ENCODE assay signal across 19 mouse cellular contexts in the genomic region with DNA sequence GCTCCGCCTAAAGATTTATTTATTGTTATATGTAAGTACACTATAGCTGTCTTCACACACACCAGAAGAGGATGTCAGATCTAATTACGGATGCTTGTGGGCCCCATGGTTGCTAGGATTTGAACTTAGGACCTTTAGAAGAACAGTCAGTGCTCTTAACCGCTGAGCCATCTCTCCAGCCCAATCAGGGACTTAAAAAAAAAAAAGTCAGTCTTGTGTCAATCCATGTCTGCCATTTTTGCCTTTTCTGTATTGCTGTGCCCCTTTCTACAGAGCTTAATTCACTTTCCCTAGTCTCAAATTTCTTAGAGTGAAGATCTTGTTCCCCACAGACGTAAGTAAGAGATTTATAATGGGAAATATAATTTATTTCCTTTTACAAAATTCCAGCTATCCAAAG. TPM values are rescaled to one million over a fixed set of nuclear protein-coding genes. Genes with fewer than 3 reads are reported as not detected.
A peak's percentile ranks its signal among the peaks of the same experiment; 100 is the strongest.
DNase-seq lines count a peak whose midpoint lies in the region; TF ChIP-seq lines count a peak whose summit lies in the region.
"Had no signal": no experiment of that assay in that cellular context is flagged by ENCODE, and none has a peak within 500 bp of the region (broad histone marks: within the 10 kb centered on the region; RNA-seq: fewer than 3 reads in every experiment).

No protein-coding gene starts in this region.

- H3K4me3 ChIP-seq in CH12.LX (replicated peaks in 1 of 3; ENCODE audit: low read depth in 2 of 3, low read length in 2 of 3, poor library complexity in 1 of 3): no peak overlapping the region
- no peak overlapping the region for H3K4me3 ChIP-seq in MEL (ENCODE audit: control insufficient read depth in 1 of 2, insufficient read depth in 1 of 2, low read depth in 2 of 2, low read length in 2 of 2)

- H3K4me2 ChIP-seq in CH12.LX (ENCODE audit: insufficient read depth, low read depth, poor library complexity, severe bottlenecking): no peak overlapping the region

- TF ChIP-seq POLR2A in CH12.LX (IDR thresholded peaks at IDR 0.05; ENCODE audit: low read depth, low read length) (no peak), MEL (IDR thresholded peaks at IDR 0.05; ENCODE audit: control insufficient read depth in 1 of 2, insufficient read depth in 1 of 2, low read depth in 1 of 2, low read length in 2 of 2, poor library complexity in 1 of 2) (no peak)

- H3K4me1 ChIP-seq in CH12.LX (ENCODE audit: control insufficient read depth in 1 of 2, insufficient read depth in 2 of 2) (peaks cover 15 to 24% of the 10 kb centered on the region in 2 experiments), MEL (ENCODE audit: control insufficient read depth in 1 of 2, insufficient read depth in 2 of 2, low read length in 2 of 2) (peaks cover 4 to 7% of the 10 kb centered on the region in 2 experiments; a peak in 3 of 4 replicates)

- no peaks in the 10 kb centered on the region for H3K79me2 ChIP-seq in CH12.LX (replicated peaks; ENCODE audit: control insufficient read depth, extremely low read depth, insufficient read depth, poor library complexity, severe bottlenecking)
- no peaks in the 10 kb centered on the region for H3K79me2 ChIP-seq in MEL (ENCODE audit: control insufficient read depth, insufficient read depth, low read length, poor library complexity)

- no peak for TF ChIP-seq EP300 in CH12.LX (IDR thresholded peaks at IDR 0.05; ENCODE audit: low read length)
- TF ChIP-seq EP300 in MEL (IDR thresholded peaks at IDR 0.05; ENCODE audit: low read depth in 1 of 2, low read length in 2 of 2): no peak

- dilution Hi-C loops in CH12.LX (cut with MboI; ENCODE audit: extremely low pct_ligation_motif_present, extremely low pct_unique_long_range_greater_than_20kb, low sequenced_read_pairs): no loop called here

- TF ChIP-seq RAD21 in CH12.LX (IDR thresholded peaks at IDR 0.05; ENCODE audit: low read depth, low read length): no peak
- TF ChIP-seq RAD21 in MEL (IDR thresholded peaks at IDR 0.05; ENCODE audit: low read depth, low read length): no peak

- H3K9me3 ChIP-seq in CH12.LX (replicated peaks; ENCODE audit: low read length) (no peaks in the 10 kb centered on the region), MEL (replicated peaks; ENCODE audit: insufficient read depth, low read length) (no peaks in the 10 kb centered on the region)
- H3K9me3 ChIP-seq: G1E had no signal

- H3K36me3 ChIP-seq in CH12.LX (replicated peaks in 1 of 2; ENCODE audit: control insufficient read depth in 1 of 2, insufficient read depth in 1 of 2, low read length in 1 of 2): no peaks in the 10 kb centered on the region
- no peaks in the 10 kb centered on the region for H3K36me3 ChIP-seq in MEL (ENCODE audit: control insufficient read depth in 1 of 2, insufficient read depth in 2 of 2, low read length in 2 of 2)
- H3K36me3 ChIP-seq: G1E had no signal

- TF ChIP-seq CTCF in CH12.LX (conservative IDR thresholded peaks at IDR 0.05 in 1 of 2, IDR thresholded peaks at IDR 0.05 in 1 of 2; ENCODE audit: low read depth in 2 of 2, low read length in 2 of 2): no peak
- no peak for TF ChIP-seq CTCF in MEL (IDR thresholded peaks at IDR 0.05 in 2 of 3, conservative IDR thresholded peaks at IDR 0.05 in 1 of 3; ENCODE audit: control insufficient read depth in 1 of 3, insufficient read depth in 1 of 3, low read depth in 2 of 3, low read length in 3 of 3, poor library complexity in 1 of 3, severe bottlenecking in 1 of 3)

- H3K9ac ChIP-seq in CH12.LX (ENCODE audit: insufficient read depth, low read depth) (no peak overlapping the region), MEL (ENCODE audit: control insufficient read depth, low read depth, low read length, poor library complexity, severe bottlenecking) (no peak overlapping the region)

- H3K27me3 ChIP-seq in CH12.LX (replicated peaks) (peaks cover 72% of the 10 kb centered on the region), MEL (ENCODE audit: control insufficient read depth in 1 of 2, insufficient read depth in 2 of 2, low read length in 2 of 2) (no peaks in the 10 kb centered on the region; a peak in 1 of 4 replicates)

- in situ Hi-C loops in CH12.LX (cut with MboI; ENCODE audit: low pct_ligation_motif_present, low pct_unique_long_range_greater_than_20kb, low sequenced_read_pairs): loop anchor here (25.0 kb wide), 1 partner anchor 231 kb away; no protein-coding TSS in a partner anchor

- H3K27ac ChIP-seq in CH12.LX (ENCODE audit: insufficient read depth, low read depth) (no peak overlapping the region), MEL (ENCODE audit: control insufficient read depth, low read depth, low read length) (no peak overlapping the region)

- no peak for DNase-seq in CH12.LX (ENCODE audit: extremely low read depth)
- peak; percentile 42 for DNase-seq in MEL (ENCODE audit: low read depth, low spot score)
- DNase-seq in lung, postnatal 4 days: no peak
- DNase-seq in T-cell, adult 2 months (ENCODE audit: low spot score): no peak
- DNase-seq: adrenal gland, adult 2 months; adrenal gland, adult 8-10 months; adrenal gland, postnatal 10 days; adrenal gland, postnatal 14 days; adrenal gland, postnatal 25 days; adrenal gland, postnatal 36 days; B cell, adult 2 months; cerebellum, adult 11 months; cerebellum, adult 11-12 months; cerebellum, adult 18-20 months; cerebellum, adult 2 months; cerebellum, adult 8-10 months; cerebellum, adult 9-10 months had no signal

TF ChIP-seq in CH12.LX, 34 proteins besides CTCF, POLR2A, EP300 and RAD21:
- peak; percentile 92 for TF ChIP-seq TBP (conservative IDR thresholded peaks at IDR 0.05; ENCODE audit: low read depth, low read length)
- no peak for TF ChIP-seq ZKSCAN1 (IDR thresholded peaks at IDR 0.05; ENCODE audit: borderline replicate concordance, low read depth, low read length)

TF ChIP-seq in MEL, 35 proteins besides CTCF, POLR2A, EP300 and RAD21:
- TF ChIP-seq NELFE (IDR thresholded peaks at IDR 0.05; ENCODE audit: low read depth, low read length) (no peak), TBP (IDR thresholded peaks at IDR 0.05; ENCODE audit: low read depth, low read length) (peak; percentile 96)

RNA-seq across cellular contexts. Expression of gene Grtp1, which starts 18.0 kb away (rescaled TPM):
- 0.04 TPM in 2 replicates for total RNA-seq in CH12.LX (2012; rRNA removed)
- not detected in 2 replicates for total RNA-seq in CH12.LX (2014; rRNA removed)
- 0.13 and 0.19 TPM in 2 replicates for polyA plus RNA-seq in CH12.LX (2012; ENCODE audit: insufficient read length, low read depth)
- 8.2 and 11.9 TPM in 2 replicates for total RNA-seq in MEL (2012; rRNA removed)
- 10 to 100 TPM in 1 of 2 experiments, not detected in 1; 15.1 TPM for polyA plus RNA-seq in MEL (2012; ENCODE audit: insufficient read depth in 1 of 2, insufficient read length in 2 of 2, low read depth in 1 of 2, low replicate concordance in 2 of 2, missing spikeins in 1 of 2)

RNA-seq across cellular contexts. Expression of gene Adprhl1, which starts 35.5 kb away (rescaled TPM):
- total RNA-seq in CH12.LX (2012; rRNA removed) (not detected in 2 replicates), CH12.LX (2014; rRNA removed) (not detected in 2 replicates), MEL (2012; rRNA removed) (not detected in 2 replicates)
- polyA plus RNA-seq in CH12.LX (2012; ENCODE audit: insufficient read length, low read depth) (not detected in 2 replicates), MEL (2012; ENCODE audit: insufficient read depth in 1 of 2, insufficient read length in 2 of 2, low read depth in 1 of 2, low replicate concordance in 2 of 2, missing spikeins in 1 of 2) (not detected)
- polyA plus RNA-seq: activated CD4-positive, CD25-positive, alpha-beta regulatory T cell, adult 4 months; G1E had no signal

RNA-seq across cellular contexts. Expression of gene Lamp1, which starts 59.5 kb away (rescaled TPM):
- total RNA-seq in CH12.LX (2012; rRNA removed) (67.0 and 69.4 TPM in 2 replicates), CH12.LX (2014; rRNA removed) (51.0 and 56.7 TPM in 2 replicates), MEL (2012; rRNA removed) (191 and 205 TPM in 2 replicates)
- polyA plus RNA-seq in CH12.LX (2012; ENCODE audit: insufficient read length, low read depth) (64.3 TPM in 2 replicates), MEL (2012; ENCODE audit: insufficient read depth in 1 of 2, insufficient read length in 2 of 2, low read depth in 1 of 2, low replicate concordance in 2 of 2, missing spikeins in 1 of 2) (100 to 1,000 TPM; 109 to 233 TPM)

Comparison
In these comparisons a context has a peak if more than half of its experiments do, and no peak if none do; other contexts are left out.
1. Of the 35 proteins assayed by ChIP-seq in both MEL and CH12.LX: peak only in MEL: none; only in CH12.LX: none; in both: TBP; in neither: 34.